Mouse (Mus musculus) hindbrain, embryonic 10.5 days (tissue): ENCODE measurements at regions not wholly inside any gene's neighbourhood (a gene's known extent, or its start where the extent isn't known, plus 50 kb on each side); places are given as distances from the start of the nearest gene placed in this dataset.

ENCODE experiments used
- DNase-seq: peaks from one replicate; pipeline ENCODE4 v3.0.0-alpha.2; 2017; ENCODE audit warnings: low spot score
- H3K27ac ChIP-seq: fragments of 300-500 bp; sonication (generic); 2 replicates; pipeline ENCODE4 v1.5.1; 2016; ENCODE audit warnings: mild to moderate bottlenecking, moderate library complexity
- H3K27me3 ChIP-seq: fragments of 300-500 bp; sonication (generic); 2 replicates; pipeline ENCODE4 v1.6.1; 2016; ENCODE audit warnings: mild to moderate bottlenecking; ENCODE audit not compliant: poor library complexity, insufficient read depth, severe bottlenecking
- H3K36me3 ChIP-seq: fragments of 300-500 bp; sonication (generic); 2 replicates; pipeline ENCODE4 v1.6.1; 2016; ENCODE audit warnings: mild to moderate bottlenecking, moderate library complexity
- H3K4me1 ChIP-seq: fragments of 300-500 bp; sonication (generic); replicated peaks from 2 replicates; pipeline ENCODE4 v1.6.1; 2016; ENCODE audit warnings: mild to moderate bottlenecking
- H3K4me3 ChIP-seq: fragments of 300-500 bp; sonication (generic); 2 replicates; pipeline ENCODE4 v1.5.1; 2016; ENCODE audit warnings: mild to moderate bottlenecking, moderate library complexity
- H3K9me3 ChIP-seq: fragments of 300-500 bp; sonication (generic); 2 replicates; pipeline ENCODE4 v1.6.1; 2016; ENCODE audit warnings: mild to moderate bottlenecking, moderate library complexity
- WGBS: fragments of 180-500 bp; shearing (Covaris S2); methylation state at CpG from one replicate; pipeline ENCODE4 v1.1.7; 2016; 5-methylcytosine and 5-hydroxymethylcytosine counted together

DNA sequence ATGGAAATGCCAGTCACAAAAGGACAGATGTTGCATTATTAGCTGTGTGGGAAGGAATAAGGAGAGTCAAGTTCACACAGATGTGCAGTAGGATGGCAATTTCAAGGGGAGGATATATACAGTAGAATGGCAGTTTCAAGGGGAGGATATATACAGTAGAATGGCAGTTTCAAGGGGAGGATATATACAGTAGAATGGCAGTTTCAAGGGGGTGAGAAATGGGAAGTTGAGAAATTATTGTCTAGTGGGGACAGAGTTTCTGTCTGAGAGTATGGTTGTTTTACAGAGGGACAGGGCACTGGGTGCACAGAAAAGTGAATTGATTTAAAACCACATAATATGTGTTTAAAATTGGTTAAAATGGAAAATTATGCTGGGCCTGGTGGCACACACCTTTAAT is 54.8 kb upstream of the Scel start:
- no peaks in the 10 kb centered on the region for H3K4me1 ChIP-seq
- no peaks in the 10 kb centered on the region for H3K36me3 ChIP-seq
- no peak for DNase-seq
- H3K9me3 ChIP-seq = no peaks in the 10 kb centered on the region
- no peak overlapping the region for H3K27ac ChIP-seq
- H3K27me3 ChIP-seq = no peaks in the 10 kb centered on the region
- no peak overlapping the region for H3K4me3 ChIP-seq

DNA sequence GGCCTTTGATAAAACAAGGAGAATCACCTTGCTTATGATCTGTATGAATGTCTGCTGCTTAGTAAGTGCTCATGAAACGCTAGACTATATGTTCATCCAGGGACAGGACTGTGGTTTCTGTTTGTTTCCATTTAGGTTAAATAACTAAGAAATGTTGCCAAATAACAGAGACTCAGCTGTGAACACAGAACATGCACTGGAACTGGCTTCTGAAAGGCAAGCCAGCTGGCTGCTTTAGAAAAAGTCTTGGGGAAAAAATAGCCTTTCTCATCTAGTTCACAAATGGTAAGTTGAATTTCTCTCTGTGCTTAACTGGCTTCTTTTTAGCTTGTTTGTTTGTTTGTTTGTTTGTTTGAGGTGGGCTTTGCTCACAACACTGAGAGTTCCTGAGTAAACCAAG is 57.0 kb upstream of the Scel start:
- no peaks in the 10 kb centered on the region for H3K4me1 ChIP-seq
- no peaks in the 10 kb centered on the region for H3K27me3 ChIP-seq

DNA sequence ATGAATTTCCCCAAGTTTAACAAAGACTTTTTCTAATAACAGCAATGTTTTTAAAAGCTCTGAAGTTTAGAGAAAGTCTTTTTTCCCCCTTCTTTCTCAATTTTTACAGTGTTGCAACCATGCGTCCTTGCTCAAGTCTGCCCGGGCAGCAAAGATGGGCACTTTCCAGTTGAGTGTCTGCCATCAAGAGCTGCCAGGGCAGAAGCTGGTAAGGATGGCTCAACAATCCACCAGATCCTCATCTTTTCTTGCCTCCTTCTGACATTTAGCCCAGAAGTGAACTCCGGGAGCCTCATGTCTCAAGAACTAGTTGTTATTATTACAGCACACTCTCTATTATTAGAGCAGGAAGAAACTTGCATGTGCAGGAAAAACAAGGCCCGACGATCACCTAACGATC is 62.4 kb upstream of the Scel start:
- Histone ChIP-seq H3K27ac (no peak overlapping the region), H3K27me3 (no peaks in the 10 kb centered on the region), H3K9me3 (no peaks in the 10 kb centered on the region), H3K4me3 (no peak overlapping the region), H3K36me3 (no peaks in the 10 kb centered on the region), H3K4me1 (peaks cover 5% of the 10 kb centered on the region)
- no peak for DNase-seq
- WGBS = 93% methylated on average over 6 of the region's 6 CpGs

More for the DNA sequence above, 57.0 kb upstream of the Scel start:
- no peak for DNase-seq
- Histone ChIP-seq H3K27ac (no peak overlapping the region), H3K9me3 (no peaks in the 10 kb centered on the region), H3K36me3 (no peaks in the 10 kb centered on the region), H3K4me3 (no peak overlapping the region)
- 86% methylated on average over 1 of the region's 1 CpGs for WGBS

DNA sequence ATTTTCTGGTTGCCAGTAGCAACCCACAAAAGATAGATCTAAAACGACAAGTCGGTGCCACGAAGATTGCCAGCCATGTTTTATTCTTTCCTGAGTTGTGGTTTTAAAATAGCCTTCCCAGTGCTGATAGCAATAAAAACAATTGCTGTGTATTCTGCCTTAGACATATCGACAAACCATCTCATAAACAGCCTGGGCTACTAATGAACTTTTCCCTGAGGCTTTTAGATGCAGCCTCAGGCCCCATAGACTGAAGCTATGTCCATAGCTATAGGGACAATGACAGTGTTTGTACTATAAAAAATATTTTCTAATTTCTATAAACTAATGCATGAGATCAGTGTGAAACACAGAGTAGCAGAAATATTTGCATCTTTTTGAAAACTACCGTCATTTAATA is 63.7 kb upstream of the Scel start:
- H3K27me3 ChIP-seq = no peaks in the 10 kb centered on the region
- 91% methylated on average over 5 of the region's 5 CpGs for WGBS
- no peak for DNase-seq
- H3K4me1 ChIP-seq = peaks cover 5% of the 10 kb centered on the region
- H3K4me3 ChIP-seq = no peak overlapping the region
- H3K36me3 ChIP-seq = no peaks in the 10 kb centered on the region
- H3K27ac ChIP-seq = no peak overlapping the region
- H3K9me3 ChIP-seq = no peaks in the 10 kb centered on the region

DNA sequence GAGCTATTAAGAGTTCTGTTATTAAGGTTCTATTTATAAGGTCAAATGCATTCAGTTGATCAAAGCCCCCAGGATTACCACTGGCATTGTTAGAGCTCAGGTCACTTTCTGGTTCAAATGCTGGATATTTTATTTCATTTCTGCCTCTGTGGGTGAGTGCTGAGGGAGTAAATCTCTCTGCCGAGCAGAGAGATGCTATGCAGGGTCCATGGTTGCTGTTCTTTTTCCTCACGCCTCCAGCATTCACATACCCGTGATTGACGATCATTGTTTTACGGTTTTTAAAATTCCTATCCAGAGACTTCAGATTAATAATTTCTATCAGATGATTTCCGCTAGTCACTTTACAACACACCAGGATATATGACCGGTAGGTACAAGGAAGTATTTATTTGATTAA is 64.1 kb upstream of the Scel start:
- H3K27me3 ChIP-seq = no peaks in the 10 kb centered on the region
- 75% methylated on average over 7 of the region's 7 CpGs for WGBS
- H3K4me1 ChIP-seq = peaks cover 5% of the 10 kb centered on the region
- no peaks in the 10 kb centered on the region for H3K9me3 ChIP-seq
- no peak for DNase-seq
- no peak overlapping the region for H3K4me3 ChIP-seq
- no peaks in the 10 kb centered on the region for H3K36me3 ChIP-seq
- H3K27ac ChIP-seq = no peak overlapping the region

DNA sequence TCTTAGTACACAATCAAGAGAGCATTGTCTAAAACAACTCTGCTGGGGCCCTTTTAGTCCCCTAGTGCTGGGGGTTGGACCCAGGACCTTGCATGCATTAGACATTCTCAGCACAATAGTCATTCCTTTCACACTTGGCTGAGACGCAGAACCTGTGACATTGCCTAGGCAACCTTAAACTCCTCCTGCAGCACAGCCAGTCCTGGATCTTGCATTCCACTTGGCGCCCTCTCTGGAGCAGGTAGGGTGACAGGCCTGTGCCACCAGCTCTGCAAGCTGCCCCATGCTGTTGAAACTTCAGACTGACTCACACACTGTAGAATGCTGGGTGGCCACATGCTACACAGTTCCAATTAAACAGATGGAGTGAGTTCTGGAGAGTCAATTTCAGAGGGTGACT is 66.5 kb upstream of the Scel start:
- 32% methylated on average over 2 of the region's 2 CpGs for WGBS
- DNase-seq = no peak
- Histone ChIP-seq H3K9me3 (no peaks in the 10 kb centered on the region), H3K4me3 (no peak overlapping the region), H3K27ac (no peak overlapping the region), H3K4me1 (peaks cover 5% of the 10 kb centered on the region), H3K27me3 (no peaks in the 10 kb centered on the region), H3K36me3 (no peaks in the 10 kb centered on the region)

DNA sequence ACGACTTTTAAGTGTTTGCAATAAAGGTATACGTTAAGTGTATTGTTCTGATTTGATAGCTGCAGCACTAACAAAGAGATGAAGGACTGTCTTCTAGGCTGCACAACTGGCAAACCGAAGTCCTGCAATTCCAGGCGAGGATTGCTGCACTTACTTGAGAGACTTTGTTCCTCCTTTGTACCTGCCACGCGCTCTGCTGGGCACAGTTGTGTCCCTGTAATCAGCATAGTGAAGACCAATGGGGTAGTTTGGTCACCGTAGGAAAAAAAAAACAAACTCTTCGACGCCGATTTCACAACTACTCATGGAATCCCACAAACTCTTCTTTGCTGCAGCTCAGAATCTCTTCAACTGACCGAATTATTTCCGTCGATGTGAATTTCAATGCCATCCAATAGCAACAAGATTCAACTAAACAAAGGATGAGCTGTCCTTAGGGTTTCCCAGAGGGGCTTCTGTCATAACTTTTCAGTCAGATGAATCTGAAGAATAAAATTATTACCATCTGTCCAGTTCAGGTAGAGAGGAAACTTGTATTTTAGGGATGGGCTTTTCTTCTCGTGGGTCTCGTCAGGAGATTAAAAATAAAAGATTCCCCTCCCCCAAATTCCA is 71.6 kb upstream of the Scel start:
- H3K9me3 ChIP-seq = no peaks in the 10 kb centered on the region
- H3K4me3 ChIP-seq = no peak overlapping the region
- H3K27me3 ChIP-seq = no peaks in the 10 kb centered on the region
- no peaks in the 10 kb centered on the region for H3K36me3 ChIP-seq
- 70% methylated on average over 15 of the region's 15 CpGs for WGBS
- H3K27ac ChIP-seq = peak overlapping the region; percentile 40; the same call in 1 of the 2 replicates
- DNase-seq = no peak
- H3K4me1 ChIP-seq = peaks cover 2% of the 10 kb centered on the region

DNA sequence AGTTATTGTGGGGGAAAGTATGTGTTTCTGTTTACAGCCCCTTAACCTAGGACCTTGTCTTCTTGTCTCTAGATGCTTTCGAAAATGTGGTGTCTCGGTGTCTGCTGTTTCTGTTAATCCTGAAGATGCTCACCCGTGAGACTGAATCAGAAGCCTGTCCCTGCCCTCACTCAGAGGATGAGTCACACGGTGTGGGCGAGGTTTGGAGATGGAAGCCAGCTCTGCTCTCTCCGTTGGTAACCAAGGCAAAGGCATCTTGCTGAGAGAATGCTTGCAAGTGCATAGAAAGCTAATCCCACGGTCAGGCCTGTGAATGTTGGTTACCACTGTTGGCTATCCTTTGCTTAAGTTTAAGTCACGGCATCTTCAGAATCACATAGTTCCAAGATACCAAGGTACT is 72.9 kb upstream of the Scel start:
- WGBS = 59% methylated on average over 8 of the region's 8 CpGs
- H3K4me1 ChIP-seq = no peaks in the 10 kb centered on the region
- DNase-seq = no peak
- H3K27ac ChIP-seq = no peak overlapping the region
- no peaks in the 10 kb centered on the region for H3K9me3 ChIP-seq
- no peaks in the 10 kb centered on the region for H3K27me3 ChIP-seq
- H3K36me3 ChIP-seq = no peaks in the 10 kb centered on the region
- H3K4me3 ChIP-seq = no peak overlapping the region

DNA sequence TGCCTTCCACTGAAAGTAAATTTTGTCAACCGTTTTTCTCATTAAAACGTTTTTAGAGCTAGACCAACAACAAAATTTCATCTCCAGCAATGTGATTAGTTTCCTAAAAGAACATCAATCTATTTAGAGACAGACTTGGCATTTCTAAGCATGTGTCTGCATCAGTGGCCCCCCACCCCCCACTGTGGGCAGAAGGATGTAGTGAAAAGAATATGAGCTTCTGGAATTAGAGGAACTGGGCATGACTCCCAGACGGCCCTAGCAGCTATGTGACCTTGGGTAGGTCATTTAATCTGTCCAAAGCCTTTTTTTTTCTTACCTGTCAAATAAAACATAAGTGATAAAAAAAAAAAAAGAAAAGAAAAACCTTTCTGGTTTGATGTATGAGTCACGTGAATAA is 78.9 kb upstream of the Scel start:
- no peaks in the 10 kb centered on the region for H3K4me1 ChIP-seq
- H3K9me3 ChIP-seq = no peaks in the 10 kb centered on the region
- H3K36me3 ChIP-seq = no peaks in the 10 kb centered on the region
- H3K27ac ChIP-seq = no peak overlapping the region
- DNase-seq = no peak
- no peaks in the 10 kb centered on the region for H3K27me3 ChIP-seq
- no peak overlapping the region for H3K4me3 ChIP-seq
- WGBS = 73% methylated on average over 4 of the region's 4 CpGs

DNA sequence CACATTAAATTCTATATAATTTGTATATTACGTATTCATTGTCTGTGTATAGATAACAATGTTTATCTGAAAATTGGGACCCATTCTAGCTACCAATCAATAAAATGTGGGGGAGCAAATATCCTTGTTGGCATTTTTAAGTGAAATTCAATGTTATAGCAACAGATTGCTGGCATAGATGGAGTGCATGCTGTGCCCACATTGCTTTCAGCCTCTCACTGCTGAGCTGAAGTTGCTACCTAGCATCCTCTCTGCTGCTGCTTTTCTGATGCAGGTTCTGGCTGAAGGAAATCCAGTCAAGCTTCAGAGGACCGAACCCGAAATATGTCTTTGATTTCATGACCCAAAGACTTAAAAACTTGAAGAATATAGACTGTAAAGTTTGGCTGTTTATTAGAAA is 80.0 kb upstream of the Scel start:
- no peaks in the 10 kb centered on the region for H3K36me3 ChIP-seq
- no peak for DNase-seq
- H3K4me1 ChIP-seq = no peaks in the 10 kb centered on the region
- no peak overlapping the region for H3K27ac ChIP-seq
- H3K4me3 ChIP-seq = no peak overlapping the region
- H3K27me3 ChIP-seq = no peaks in the 10 kb centered on the region
- 96% methylated on average over 3 of the region's 3 CpGs for WGBS
- H3K9me3 ChIP-seq = no peaks in the 10 kb centered on the region

DNA sequence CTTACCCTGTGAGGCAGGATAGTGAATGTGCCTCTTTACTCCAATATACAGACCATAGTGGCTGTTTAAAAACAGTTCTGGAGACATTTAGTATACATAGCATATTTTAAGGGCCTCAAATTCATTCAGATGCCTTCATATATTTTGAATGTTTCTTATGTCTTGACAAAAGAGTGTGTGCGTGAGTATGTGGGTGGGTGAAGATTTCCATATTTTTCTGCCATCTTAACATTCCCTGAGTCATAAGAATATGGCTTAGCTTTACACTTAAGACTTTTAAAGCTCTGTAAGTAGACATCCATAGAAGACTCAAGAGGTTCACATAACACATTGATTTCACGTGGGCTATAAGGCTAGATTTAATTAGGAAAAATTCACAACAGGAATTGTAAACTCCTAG is 81.3 kb upstream of the Mycbp2 start:
- Histone ChIP-seq H3K27ac (no peak overlapping the region), H3K4me3 (no peak overlapping the region), H3K9me3 (no peaks in the 10 kb centered on the region), H3K4me1 (no peaks in the 10 kb centered on the region), H3K36me3 (no peaks in the 10 kb centered on the region), H3K27me3 (no peaks in the 10 kb centered on the region)
- DNase-seq = no peak
- WGBS = 94% methylated on average over 2 of the region's 2 CpGs

DNA sequence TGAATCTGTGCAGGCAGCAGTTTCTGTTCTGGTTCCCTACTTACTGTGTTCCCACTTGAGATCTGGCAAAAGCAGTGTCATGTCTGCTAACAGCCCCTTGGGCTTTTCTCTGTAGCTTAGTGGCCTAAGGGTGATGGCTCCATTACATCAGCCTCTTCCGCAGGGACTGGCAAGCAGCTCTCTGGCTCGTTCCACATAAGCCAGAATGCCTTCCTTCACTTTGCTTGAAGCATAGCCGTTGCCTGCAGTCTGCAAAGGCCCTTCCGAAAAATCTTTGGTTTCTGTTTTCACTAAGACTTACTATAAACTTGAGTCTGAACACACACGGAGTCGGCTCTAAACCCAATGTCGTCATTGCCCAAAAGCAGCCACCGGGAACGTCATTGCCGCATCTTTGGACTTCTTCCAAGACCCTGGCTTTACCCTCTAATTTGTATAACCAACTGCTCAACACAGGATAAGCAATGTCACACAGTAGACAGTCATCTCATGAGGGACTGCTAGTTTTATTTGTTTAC is 74.8 kb upstream of the Mycbp2 start:
- H3K4me3 ChIP-seq = no peak overlapping the region
- 0 out of 2 replicates have a peak, but pooled peaks cover 3% of the 10 kb centered on the region for H3K4me1 ChIP-seq
- H3K27me3 ChIP-seq = no peaks in the 10 kb centered on the region
- H3K27ac ChIP-seq = no peak overlapping the region
- no peak for DNase-seq
- no peaks in the 10 kb centered on the region for H3K36me3 ChIP-seq
- no peaks in the 10 kb centered on the region for H3K9me3 ChIP-seq
- 89% methylated on average over 10 of the region's 10 CpGs for WGBS

DNA sequence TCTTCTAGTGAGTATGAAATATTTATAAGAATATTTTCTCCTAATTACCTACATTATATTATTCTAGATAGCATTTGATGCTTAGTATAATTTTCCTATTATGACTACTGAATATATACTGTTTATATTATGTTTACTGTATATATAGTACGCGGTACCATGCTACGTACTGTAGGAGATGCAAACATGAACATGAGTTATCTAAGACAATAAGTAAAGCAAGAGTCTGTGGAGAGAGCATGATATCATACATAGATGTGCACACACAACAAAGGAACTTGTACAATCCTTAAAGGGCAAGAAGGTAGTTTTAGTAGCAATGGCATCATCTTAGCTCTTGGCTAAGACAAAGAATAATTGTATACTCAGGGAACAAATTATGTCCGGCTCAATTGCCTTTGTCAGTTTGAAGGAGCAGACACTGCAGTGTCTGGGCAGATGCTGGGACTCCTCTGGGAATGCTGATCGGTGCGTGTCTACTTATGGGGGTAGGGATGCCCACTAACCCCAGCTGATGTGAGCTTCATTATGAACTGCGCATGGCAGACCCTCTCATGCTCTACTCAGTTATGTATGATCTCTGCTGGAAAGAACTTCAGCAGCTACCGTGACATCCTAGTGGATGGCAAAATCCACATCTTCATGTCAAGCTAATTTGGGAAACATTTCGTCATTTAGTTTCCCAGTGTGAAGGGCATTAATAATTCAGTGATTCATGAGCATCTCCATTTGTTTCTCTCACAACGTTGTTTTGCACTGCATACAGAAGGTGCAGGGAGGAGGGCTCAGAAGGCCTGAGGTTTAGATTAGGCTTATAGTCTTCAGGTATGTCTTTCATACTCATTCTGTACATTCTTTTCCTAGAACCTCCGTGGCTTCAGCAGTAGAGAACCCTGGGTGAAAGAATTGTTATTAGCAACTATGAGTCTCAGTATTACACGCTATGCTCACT is 70.8 kb upstream of the Mycbp2 start:
- WGBS = 80% methylated on average over 12 of the region's 12 CpGs
- Histone ChIP-seq H3K27me3 (no peaks in the 10 kb centered on the region), H3K27ac (peak overlapping the region; percentile 40; the same call in 1 of the 2 replicates), H3K4me1 (0 out of 2 replicates have a peak, but pooled peaks cover 3% of the 10 kb centered on the region), H3K9me3 (no peaks in the 10 kb centered on the region), H3K36me3 (no peaks in the 10 kb centered on the region), H3K4me3 (no peak overlapping the region)
- no peak for DNase-seq
